Mouse (Mus musculus): ENCODE measurements around the gene Spata46. TPM values are rescaled to one million over a fixed set of nuclear protein-coding genes. Genes with fewer than 3 reads are reported as not detected.

The Spata46 gene
- polyA plus RNA-seq, 1 experiment from 2014 or later: 0.28 TPM

GRCm38 (mm10) chr1:170294786-170295570 lies 13.6 kb upstream of the Spata46 start:
- WGBS: 79% methylated on average over 15 of the region's 15 CpGs
- ATAC-seq (replicated peaks; ENCODE audit: insufficient number of reproducible peaks, low FRiP score, low TSS enrichment, low read depth) (no peak), DNase-seq (ENCODE audit: low spot score) (no peak)
- H3K4me3 ChIP-seq (ENCODE audit: low read depth, low read length): no peak overlapping the region
- no peaks in the 10 kb centered on the region for H3K36me3 ChIP-seq (replicated peaks; ENCODE audit: control insufficient read depth, insufficient read depth, low read depth, low read length)
- no peaks in the 10 kb centered on the region for H3K9me3 ChIP-seq (replicated peaks; ENCODE audit: control insufficient read depth, low read length)
- no peak overlapping the region for H3K27ac ChIP-seq (replicated peaks; ENCODE audit: low read depth, low read length)
- H3K4me2 ChIP-seq (ENCODE audit: low read depth, low read length): no peak overlapping the region
- no peaks in the 10 kb centered on the region for H3K4me1 ChIP-seq (ENCODE audit: control insufficient read depth, insufficient read depth, low read length)
- no peaks in the 10 kb centered on the region for H3K27me3 ChIP-seq (ENCODE audit: control insufficient read depth, insufficient read depth, low read length)
- H3K9ac ChIP-seq (replicated peaks; ENCODE audit: low read length): no peak overlapping the region

GRCm38 (mm10) chr1:170299496-170299895 lies 9.1 kb upstream of the Spata46 start:
- H3K36me3 ChIP-seq (replicated peaks; ENCODE audit: control insufficient read depth, insufficient read depth, low read depth, low read length): no peaks in the 10 kb centered on the region
- ATAC-seq (replicated peaks; ENCODE audit: insufficient number of reproducible peaks, low FRiP score, low TSS enrichment, low read depth) (no peak), DNase-seq (ENCODE audit: low spot score) (no peak)
- H3K9me3 ChIP-seq (replicated peaks; ENCODE audit: control insufficient read depth, low read length): no peaks in the 10 kb centered on the region
- H3K9ac ChIP-seq (replicated peaks; ENCODE audit: low read length): no peak overlapping the region
- H3K4me3 ChIP-seq (ENCODE audit: low read depth, low read length): no peak overlapping the region
- H3K4me1 ChIP-seq (ENCODE audit: control insufficient read depth, insufficient read depth, low read length): no peaks in the 10 kb centered on the region
- H3K4me2 ChIP-seq (ENCODE audit: low read depth, low read length): no peak overlapping the region
- no peak overlapping the region for H3K27ac ChIP-seq (replicated peaks; ENCODE audit: low read depth, low read length)
- H3K27me3 ChIP-seq (ENCODE audit: control insufficient read depth, insufficient read depth, low read length): no peaks in the 10 kb centered on the region
- 74% methylated on average over 4 of the region's 4 CpGs for WGBS

- 95% methylated on average over 9 of the region's 9 CpGs for WGBS
- no peak overlapping the region for H3K27ac ChIP-seq (replicated peaks; ENCODE audit: low read depth, low read length)
Observed at GRCm38 (mm10) chr1:170301686-170302085, 6.9 kb upstream of the Spata46 start.

GRCm38 (mm10) chr1:170302456-170302855 lies 6.1 kb upstream of the Spata46 start:
- no peaks in the 10 kb centered on the region for H3K4me1 ChIP-seq (ENCODE audit: control insufficient read depth, insufficient read depth, low read length)
- no peaks in the 10 kb centered on the region for H3K27me3 ChIP-seq (ENCODE audit: control insufficient read depth, insufficient read depth, low read length)
- no peak for ATAC-seq (replicated peaks; ENCODE audit: insufficient number of reproducible peaks, low FRiP score, low TSS enrichment, low read depth)
- no peak overlapping the region for H3K27ac ChIP-seq (replicated peaks; ENCODE audit: low read depth, low read length)
- H3K4me3 ChIP-seq (ENCODE audit: low read depth, low read length): no peak overlapping the region
- H3K9me3 ChIP-seq (replicated peaks; ENCODE audit: control insufficient read depth, low read length): no peaks in the 10 kb centered on the region
- H3K4me2 ChIP-seq (ENCODE audit: low read depth, low read length): no peak overlapping the region
- 72% methylated on average over 6 of the region's 6 CpGs for WGBS
- DNase-seq (ENCODE audit: low spot score): no peak
- H3K9ac ChIP-seq (replicated peaks; ENCODE audit: low read length): no peak overlapping the region
- H3K36me3 ChIP-seq (replicated peaks; ENCODE audit: control insufficient read depth, insufficient read depth, low read depth, low read length): no peaks in the 10 kb centered on the region

More at GRCm38 (mm10) chr1:170301686-170302085, 6.9 kb upstream of the Spata46 start:
- H3K4me1 ChIP-seq (ENCODE audit: control insufficient read depth, insufficient read depth, low read length): no peaks in the 10 kb centered on the region
- H3K27me3 ChIP-seq (ENCODE audit: control insufficient read depth, insufficient read depth, low read length): no peaks in the 10 kb centered on the region
- no peak for DNase-seq (ENCODE audit: low spot score)
- no peak overlapping the region for H3K9ac ChIP-seq (replicated peaks; ENCODE audit: low read length)
- no peaks in the 10 kb centered on the region for H3K36me3 ChIP-seq (replicated peaks; ENCODE audit: control insufficient read depth, insufficient read depth, low read depth, low read length)
- H3K4me2 ChIP-seq (ENCODE audit: low read depth, low read length): no peak overlapping the region
- ATAC-seq (replicated peaks; ENCODE audit: insufficient number of reproducible peaks, low FRiP score, low TSS enrichment, low read depth): no peak
- no peak overlapping the region for H3K4me3 ChIP-seq (ENCODE audit: low read depth, low read length)
- H3K9me3 ChIP-seq (replicated peaks; ENCODE audit: control insufficient read depth, low read length): no peaks in the 10 kb centered on the region

- Histone ChIP-seq H3K27me3 (ENCODE audit: control insufficient read depth, insufficient read depth, low read length) (no peaks in the 10 kb centered on the region), H3K9me3 (replicated peaks; ENCODE audit: control insufficient read depth, low read length) (no peaks in the 10 kb centered on the region), H3K9ac (replicated peaks; ENCODE audit: low read length) (no peak overlapping the region), H3K36me3 (replicated peaks; ENCODE audit: control insufficient read depth, insufficient read depth, low read depth, low read length) (no peaks in the 10 kb centered on the region), H3K4me1 (ENCODE audit: control insufficient read depth, insufficient read depth, low read length) (no peaks in the 10 kb centered on the region), H3K4me2 (ENCODE audit: low read depth, low read length) (no peak overlapping the region), H3K27ac (replicated peaks; ENCODE audit: low read depth, low read length) (no peak overlapping the region), H3K4me3 (ENCODE audit: low read depth, low read length) (no peak overlapping the region)
- DNase-seq (ENCODE audit: low spot score): no peak
- WGBS: 56% methylated on average over 6 of the region's 6 CpGs
- ATAC-seq (replicated peaks; ENCODE audit: insufficient number of reproducible peaks, low FRiP score, low TSS enrichment, low read depth): no peak
Observed at GRCm38 (mm10) chr1:170303103-170303502, 5.5 kb upstream of the Spata46 start.

- no peak for DNase-seq (ENCODE audit: low spot score)
- Histone ChIP-seq H3K27me3 (ENCODE audit: control insufficient read depth, insufficient read depth, low read length) (no peaks in the 10 kb centered on the region), H3K9ac (replicated peaks; ENCODE audit: low read length) (no peak overlapping the region), H3K4me2 (ENCODE audit: low read depth, low read length) (no peak overlapping the region), H3K4me1 (ENCODE audit: control insufficient read depth, insufficient read depth, low read length) (no peaks in the 10 kb centered on the region), H3K36me3 (replicated peaks; ENCODE audit: control insufficient read depth, insufficient read depth, low read depth, low read length) (no peaks in the 10 kb centered on the region), H3K27ac (replicated peaks; ENCODE audit: low read depth, low read length) (no peak overlapping the region), H3K4me3 (ENCODE audit: low read depth, low read length) (no peak overlapping the region), H3K9me3 (replicated peaks; ENCODE audit: control insufficient read depth, low read length) (no peaks in the 10 kb centered on the region)
- WGBS: 88% methylated on average over 10 of the region's 10 CpGs
- ATAC-seq (replicated peaks; ENCODE audit: insufficient number of reproducible peaks, low FRiP score, low TSS enrichment, low read depth): no peak
Observed at GRCm38 (mm10) chr1:170305002-170305401, 3.6 kb upstream of the Spata46 start.

- no peak for ATAC-seq (replicated peaks; ENCODE audit: insufficient number of reproducible peaks, low FRiP score, low TSS enrichment, low read depth)
Observed at GRCm38 (mm10) chr1:170306232-170306631, 2.4 kb upstream of the Spata46 start, which contains the start of gene Gm7694. Gene Gm7694 (minus strand): TSS chr1:170306332.

GRCm38 (mm10) chr1:170311431-170311830 lies 2.8 kb downstream of the Spata46 start:
- Histone ChIP-seq H3K4me3 (ENCODE audit: low read depth, low read length) (no peak overlapping the region), H3K27me3 (ENCODE audit: control insufficient read depth, insufficient read depth, low read length) (no peaks in the 10 kb centered on the region), H3K4me1 (ENCODE audit: control insufficient read depth, insufficient read depth, low read length) (no peaks in the 10 kb centered on the region), H3K36me3 (replicated peaks; ENCODE audit: control insufficient read depth, insufficient read depth, low read depth, low read length) (no peaks in the 10 kb centered on the region), H3K9me3 (replicated peaks; ENCODE audit: control insufficient read depth, low read length) (no peaks in the 10 kb centered on the region), H3K27ac (replicated peaks; ENCODE audit: low read depth, low read length) (no peak overlapping the region), H3K9ac (replicated peaks; ENCODE audit: low read length) (no peak overlapping the region), H3K4me2 (ENCODE audit: low read depth, low read length) (no peak overlapping the region)
- WGBS: 69% methylated on average over 6 of the region's 6 CpGs
- ATAC-seq (replicated peaks; ENCODE audit: insufficient number of reproducible peaks, low FRiP score, low TSS enrichment, low read depth) (no peak), DNase-seq (ENCODE audit: low spot score) (no peak)

More at GRCm38 (mm10) chr1:170306232-170306631, 2.4 kb upstream of the Spata46 start, which contains the start of gene Gm7694:
- no peaks in the 10 kb centered on the region for H3K9me3 ChIP-seq (replicated peaks; ENCODE audit: control insufficient read depth, low read length)
- no peaks in the 10 kb centered on the region for H3K4me1 ChIP-seq (ENCODE audit: control insufficient read depth, insufficient read depth, low read length)
- H3K27ac ChIP-seq (replicated peaks; ENCODE audit: low read depth, low read length): no peak within 1 kb of the TSS
- WGBS: 92% methylated on average over 4 of the region's 4 CpGs
- H3K4me2 ChIP-seq (ENCODE audit: low read depth, low read length): no peak within 1 kb of the TSS
- no peak within 1 kb of the TSS for H3K9ac ChIP-seq (replicated peaks; ENCODE audit: low read length)
- H3K4me3 ChIP-seq (ENCODE audit: low read depth, low read length): no peak within 1 kb of the TSS
- no peaks in the 10 kb centered on the region for H3K27me3 ChIP-seq (ENCODE audit: control insufficient read depth, insufficient read depth, low read length)
- H3K36me3 ChIP-seq (replicated peaks; ENCODE audit: control insufficient read depth, insufficient read depth, low read depth, low read length): no peaks in the 10 kb centered on the region
- no peak for DNase-seq (ENCODE audit: low spot score)
